Mouse (Mus musculus) cortical plate, adult 2 months (tissue): ENCODE results near the gene Gm9611.
"Not testable (repeated sequence)": the region's sequence is repeated elsewhere in the genome, so short reads cannot be mapped to it uniquely, and the experiment has no call there.

ENCODE experiments used
- CTCF ChIP-seq: fragments of 200-500 bp; IDR thresholded peaks from 2 replicates; pipeline ENCODE4 v1.5.1; 2011; ENCODE audit warnings: mild to moderate bottlenecking, control low read depth, low read length; ENCODE audit not compliant: insufficient read depth; ENCODE audit errors: extremely low read depth
- POLR2A ChIP-seq: fragments of 200-500 bp; IDR thresholded peaks from 2 replicates; pipeline ENCODE4 v1.6.1; 2011; ENCODE audit warnings: mild to moderate bottlenecking, low read length, control low read depth; ENCODE audit not compliant: insufficient read depth; ENCODE audit errors: extremely low read depth

GRCm38 (mm10) chr14:42297258-42297657 lies at the start of gene Gm9611:
- TF ChIP-seq CTCF, POLR2A: not testable (repeated sequence)
